Mouse (Mus musculus) heart, embryonic 16.5 days (tissue): Measurements from ENCODE around the gene Cdkl4. TPM values are rescaled to one million over a fixed set of nuclear protein-coding genes. Genes with fewer than 3 reads are reported as not detected.
A peak's percentile ranks its signal among the peaks of the same experiment; 100 is the strongest.

Experiments
- ATAC-seq: fragments of 200-750 bp; cut with Nextera tagmentation; replicated peaks from 2 replicates; pipeline ENCODE4 v1.8.0; 2017; ENCODE audit warnings: moderate number of reproducible peaks; ENCODE audit not compliant: insufficient read depth, low FRiP score; ENCODE audit errors: extremely low read depth
- H3K27ac ChIP-seq: fragments of 300-500 bp; sonication (generic); 2 replicates; pipeline ENCODE4 v1.5.1; 2014; ENCODE audit warnings: mild to moderate bottlenecking, low read length, control low read depth, moderate library complexity
- H3K27me3 ChIP-seq: fragments of 300-500 bp; sonication (generic); 2 replicates; pipeline ENCODE4 v1.6.1; 2014; ENCODE audit warnings: low read length, mixed read lengths; ENCODE audit not compliant: control insufficient read depth, insufficient read depth
- H3K36me3 ChIP-seq: fragments of 300-500 bp; sonication (generic); 2 replicates; pipeline ENCODE4 v1.6.1; 2014; ENCODE audit not compliant: control insufficient read depth, insufficient read depth
- H3K4me1 ChIP-seq: fragments of 300-500 bp; sonication (generic); 2 replicates; pipeline ENCODE4 v1.6.1; 2014; ENCODE audit warnings: low read length, mixed read lengths; ENCODE audit not compliant: control insufficient read depth, insufficient read depth
- H3K4me2 ChIP-seq: fragments of 300-500 bp; sonication (generic); 2 replicates; pipeline ENCODE4 v1.6.1; 2014; ENCODE audit warnings: low read depth, mild to moderate bottlenecking, control low read depth, low read length
- H3K4me3 ChIP-seq: fragments of 300-500 bp; sonication (generic); 2 replicates; pipeline ENCODE4 v1.5.1; 2014; ENCODE audit warnings: mild to moderate bottlenecking, control low read depth, low read length
- H3K9ac ChIP-seq: fragments of 300-500 bp; sonication (generic); 2 replicates; pipeline ENCODE4 v1.6.1; 2014; ENCODE audit warnings: low read length, control low read depth
- H3K9me3 ChIP-seq: fragments of 300-500 bp; sonication (generic); replicated peaks from 2 replicates; pipeline ENCODE4 v1.6.1; 2016; ENCODE audit warnings: low read length; ENCODE audit not compliant: control insufficient read depth
- WGBS: fragments of 180-500 bp; shearing (Covaris S2); extraction: QIAGEN DNeasy Blood & Tissue Kit; methylation state at CpG from one replicate; pipeline ENCODE4 v1.1.7; 2014; 5-methylcytosine and 5-hydroxymethylcytosine counted together
- polyA plus RNA-seq: library from polyadenylated mRNA; unstranded; fragments of >200 nt; fragmentation: Nextera tagmentation; extraction: Ambion mirVana; gene quantifications from 2 replicates; pipeline ENCODE4 v1.2.1, GENCODE M21; 2015

Cdkl4 gene
- polyA plus RNA-seq, 1 experiment from 2014 or later = 0.14 TPM

DNA sequence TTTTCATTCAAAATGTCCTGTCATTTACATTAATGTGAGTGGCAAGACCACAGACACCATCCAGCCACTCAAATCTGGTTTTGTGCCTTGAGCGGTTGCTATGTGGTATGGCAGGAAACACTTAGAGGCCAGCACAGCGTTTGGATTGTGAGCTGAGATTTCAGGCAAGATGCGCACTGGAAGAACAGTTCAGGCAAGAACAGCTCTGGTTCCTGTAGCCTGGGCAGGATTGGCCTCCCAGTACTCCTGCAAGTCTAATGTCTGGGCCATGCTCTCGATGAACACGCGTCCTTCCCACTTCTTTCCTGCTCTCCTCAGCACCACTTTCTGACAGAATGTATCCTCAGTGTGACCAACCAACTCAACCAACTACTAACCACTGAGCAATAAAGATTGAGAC lies 5.4 kb upstream of the Cdkl4 start:
- WGBS = 91% methylated on average over 6 of the region's 6 CpGs
- peaks cover 26% of the 10 kb centered on the region for H3K36me3 ChIP-seq
- no peaks in the 10 kb centered on the region for H3K4me1 ChIP-seq
- H3K27ac ChIP-seq = no peak overlapping the region
- no peak for ATAC-seq
- no peaks in the 10 kb centered on the region for H3K27me3 ChIP-seq
- H3K9me3 ChIP-seq = no peaks in the 10 kb centered on the region
- no peak overlapping the region for H3K4me2 ChIP-seq
- H3K4me3 ChIP-seq = no peak overlapping the region
- H3K9ac ChIP-seq = no peak overlapping the region

- Histone ChIP-seq H3K4me3 (no peak overlapping the region), H3K27ac (no peak overlapping the region), H3K9ac (no peak overlapping the region), H3K27me3 (no peaks in the 10 kb centered on the region), H3K36me3 (peaks cover 26% of the 10 kb centered on the region), H3K4me2 (no peak overlapping the region), H3K4me1 (peaks cover 8% of the 10 kb centered on the region), H3K9me3 (0 out of 2 replicates have a peak, but pooled peaks cover 2% of the 10 kb centered on the region)
- WGBS = 69% methylated on average over 6 of the region's 6 CpGs
- ATAC-seq = no peak
These were observed 2.3 kb upstream of the Cdkl4 start for GRCm38 (mm10) chr17:80579901-80580300.

- Histone ChIP-seq H3K4me3 (no peak overlapping the region), H3K4me1 (peaks cover 8% of the 10 kb centered on the region), H3K4me2 (no peak overlapping the region), H3K27me3 (no peaks in the 10 kb centered on the region), H3K9me3 (0 out of 2 replicates have a peak, but pooled peaks cover 2% of the 10 kb centered on the region), H3K36me3 (peaks cover 20% of the 10 kb centered on the region), H3K9ac (no peak overlapping the region), H3K27ac (no peak overlapping the region)
- no peak for ATAC-seq
- WGBS = 94% methylated on average over 9 of the region's 9 CpGs
These were observed 1.5 kb upstream of the Cdkl4 start for GRCm38 (mm10) chr17:80579089-80579488.

DNA sequence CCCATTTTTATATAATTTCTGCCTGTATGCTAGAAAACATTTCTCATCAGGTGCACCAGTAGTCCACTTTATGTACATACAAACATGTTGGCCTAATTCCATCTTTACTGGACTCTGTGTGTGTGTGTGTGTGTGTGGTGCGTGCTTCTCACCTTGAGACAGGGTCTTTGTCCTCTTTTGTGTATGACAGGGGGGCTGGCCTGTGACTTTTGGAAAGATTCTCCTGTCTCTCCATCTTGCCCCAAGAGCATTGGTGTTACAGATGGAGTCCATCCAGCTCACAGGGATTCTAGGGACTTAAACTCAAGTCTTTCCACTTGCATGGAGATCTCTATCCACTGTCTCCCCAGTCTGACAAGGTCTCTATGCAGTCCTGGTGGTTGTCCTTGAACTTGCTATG lies 428 bp upstream of the Cdkl4 start:
- Histone ChIP-seq H3K4me3 (no peak overlapping the region), H3K36me3 (peaks cover 11% of the 10 kb centered on the region), H3K9me3 (0 out of 2 replicates have a peak, but pooled peaks cover 2% of the 10 kb centered on the region), H3K27ac (no peak overlapping the region), H3K27me3 (no peaks in the 10 kb centered on the region), H3K9ac (no peak overlapping the region), H3K4me2 (no peak overlapping the region), H3K4me1 (peaks cover 8% of the 10 kb centered on the region)
- ATAC-seq = no peak
- whole genome bisulfite sequencing = 83% methylated on average over 1 of the region's 1 CpGs

GRCm38 (mm10) chr17:80577214-80577613 lies 399 bp downstream of the Cdkl4 start:
- H3K36me3 ChIP-seq = peaks cover 6% of the 10 kb centered on the region; the same call in 1 of the 2 replicates
- H3K4me3 ChIP-seq = peak overlapping the region; percentile 56
- peak; percentile 60; the same call in 1 of the 2 replicates for ATAC-seq
- 1% methylated on average over 30 of the region's 30 CpGs for WGBS
- H3K9me3 ChIP-seq = 0 out of 2 replicates have a peak, but pooled peaks cover 2% of the 10 kb centered on the region
- H3K4me2 ChIP-seq = peak overlapping the region; percentile 93
- peaks cover 8% of the 10 kb centered on the region for H3K4me1 ChIP-seq
- no peak overlapping the region for H3K27ac ChIP-seq
- no peaks in the 10 kb centered on the region for H3K27me3 ChIP-seq
- peak overlapping the region; percentile 60 for H3K9ac ChIP-seq

- H3K4me1 ChIP-seq = peaks cover 8% of the 10 kb centered on the region
- H3K27me3 ChIP-seq = no peaks in the 10 kb centered on the region
- ATAC-seq = no peak
- H3K36me3 ChIP-seq = no peaks in the 10 kb centered on the region
- H3K9me3 ChIP-seq = 0 out of 2 replicates have a peak, but pooled peaks cover 2% of the 10 kb centered on the region
- WGBS = 57% methylated on average over 7 of the region's 7 CpGs
- H3K9ac ChIP-seq = no peak overlapping the region
- H3K4me3 ChIP-seq = no peak overlapping the region
- H3K27ac ChIP-seq = no peak overlapping the region
- no peak overlapping the region for H3K4me2 ChIP-seq
These were observed 2.6 kb downstream of the Cdkl4 start for GRCm38 (mm10) chr17:80575008-80575407.

- no peaks in the 10 kb centered on the region for H3K27me3 ChIP-seq
- no peak overlapping the region for H3K4me2 ChIP-seq
- no peak overlapping the region for H3K9ac ChIP-seq
- no peaks in the 10 kb centered on the region for H3K36me3 ChIP-seq
- H3K4me3 ChIP-seq = no peak overlapping the region
- peaks cover 8% of the 10 kb centered on the region for H3K4me1 ChIP-seq
- H3K9me3 ChIP-seq = 0 out of 2 replicates have a peak, but pooled peaks cover 2% of the 10 kb centered on the region
- no peak for ATAC-seq
- WGBS = 82% methylated on average over 7 of the region's 7 CpGs
- no peak overlapping the region for H3K27ac ChIP-seq
These were observed 3.1 kb downstream of the Cdkl4 start for GRCm38 (mm10) chr17:80574471-80574965.

DNA sequence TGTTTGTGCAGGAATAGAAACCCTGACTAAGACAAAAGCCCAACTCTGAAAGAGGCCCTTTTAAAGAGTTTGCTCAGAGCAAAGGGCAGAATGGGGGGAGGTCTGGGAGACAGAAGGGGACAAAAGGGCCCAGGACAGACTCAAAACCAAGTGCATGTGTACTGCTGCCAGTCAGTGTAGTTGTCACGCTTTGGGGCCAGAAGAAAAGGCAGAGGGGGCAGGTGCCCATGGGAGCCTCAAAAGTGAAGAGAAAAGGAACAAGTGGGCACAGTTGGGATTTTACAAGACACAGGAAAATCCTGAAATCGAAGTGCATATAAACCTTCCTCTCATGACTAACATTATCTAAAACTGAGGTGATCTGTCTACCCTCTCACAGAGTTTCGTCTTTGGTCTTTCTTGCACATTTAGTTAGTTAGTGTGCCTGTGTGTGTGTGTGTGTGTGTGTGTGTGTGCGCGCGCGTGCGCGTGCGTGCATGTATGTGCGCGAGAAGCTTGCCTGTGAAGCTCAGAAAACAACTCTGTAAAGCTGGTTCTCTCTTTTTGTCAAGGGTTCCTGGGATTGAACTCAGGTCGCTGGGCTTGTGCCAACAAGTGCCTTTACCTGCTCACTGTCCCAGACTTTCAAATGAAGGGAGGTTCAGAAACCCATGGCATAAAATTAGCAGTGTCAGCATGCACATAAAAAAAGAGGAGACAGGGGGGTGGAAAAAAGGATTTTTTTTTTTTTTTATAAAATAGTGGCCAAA lies 5.3 kb downstream of the Cdkl4 start:
- Histone ChIP-seq H3K27me3 (no peaks in the 10 kb centered on the region), H3K9ac (no peak overlapping the region), H3K4me3 (no peak overlapping the region), H3K9me3 (0 out of 2 replicates have a peak, but pooled peaks cover 4% of the 10 kb centered on the region), H3K4me1 (peaks cover 3% of the 10 kb centered on the region), H3K36me3 (no peaks in the 10 kb centered on the region), H3K27ac (no peak overlapping the region), H3K4me2 (no peak overlapping the region)
- WGBS = 92% methylated on average over 13 of the region's 13 CpGs
- no peak for ATAC-seq

- WGBS = 78% methylated on average over 4 of the region's 4 CpGs
- no peak overlapping the region for H3K27ac ChIP-seq
- ATAC-seq = no peak
- no peaks in the 10 kb centered on the region for H3K36me3 ChIP-seq
- H3K27me3 ChIP-seq = no peaks in the 10 kb centered on the region
- H3K4me1 ChIP-seq = no peaks in the 10 kb centered on the region
- no peak overlapping the region for H3K4me3 ChIP-seq
- no peak overlapping the region for H3K4me2 ChIP-seq
- no peak overlapping the region for H3K9ac ChIP-seq
- 0 out of 2 replicates have a peak, but pooled peaks cover 5% of the 10 kb centered on the region for H3K9me3 ChIP-seq
These were observed 6.2 kb downstream of the Cdkl4 start for GRCm38 (mm10) chr17:80571460-80571859.
